Mouse (Mus musculus): ENCODE data around the gene Acadsb.
A peak's percentile ranks its signal among the peaks of the same experiment; 100 is the strongest.
"Not testable (repeated sequence)": the region's sequence is repeated elsewhere in the genome, so short reads cannot be mapped to it uniquely, and the experiment has no call there.

Acadsb gene

GRCm38 (mm10) chr7:131410416-131411058 is at the start of gene Acadsb, which contains the start of gene Ikzf5:
Gene Acadsb (plus strand): TSS chr7:131410601.
Gene Ikzf5 (minus strand): TSS chr7:131410521.
- DNase-seq (ENCODE audit: low spot score): peak; percentile 99

GRCm38 (mm10) chr7:131362269-131362614 is 48.2 kb upstream of the Acadsb start:
- no peak for DNase-seq (ENCODE audit: low spot score)

GRCm38 (mm10) chr7:131362615-131363300 is 47.6 kb upstream of the Acadsb start, which contains the start of gene 2310057M21Rik:
Gene 2310057M21Rik (minus strand): TSS chr7:131362759.
- peak; percentile 94 for DNase-seq (ENCODE audit: low spot score)

DNA sequence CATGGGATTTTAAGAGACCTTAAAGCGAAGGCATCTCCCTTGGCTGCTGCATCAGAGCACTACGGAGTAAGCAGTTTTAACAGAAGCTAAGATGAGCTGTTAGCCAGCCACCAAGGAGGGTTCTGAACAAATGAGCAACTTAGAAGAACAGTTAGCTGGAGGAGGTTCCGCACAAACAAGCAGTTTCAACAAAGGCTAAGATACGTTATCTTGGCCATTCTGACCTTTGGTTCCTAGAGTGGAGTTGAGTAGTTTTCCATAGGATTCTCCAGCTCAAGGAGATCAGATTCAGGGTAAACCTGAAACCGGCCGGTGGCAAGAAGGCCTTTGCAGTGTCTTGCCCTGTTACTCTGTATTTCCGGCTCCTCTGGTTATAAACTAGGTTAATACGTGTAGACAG is 46.3 kb upstream of the Acadsb start:
- no peak for DNase-seq (ENCODE audit: low spot score)

- peak; percentile 88 for DNase-seq (ENCODE audit: low spot score)
Measured at GRCm38 (mm10) chr7:131370648-131371469, 39.5 kb upstream of the Acadsb start, which contains the start of gene Pstk. Gene Pstk (plus strand): TSS chr7:131371141.

- DNase-seq (ENCODE audit: low spot score): no peak
Measured at GRCm38 (mm10) chr7:131371470-131371860, 38.9 kb upstream of the Acadsb start.

DNA sequence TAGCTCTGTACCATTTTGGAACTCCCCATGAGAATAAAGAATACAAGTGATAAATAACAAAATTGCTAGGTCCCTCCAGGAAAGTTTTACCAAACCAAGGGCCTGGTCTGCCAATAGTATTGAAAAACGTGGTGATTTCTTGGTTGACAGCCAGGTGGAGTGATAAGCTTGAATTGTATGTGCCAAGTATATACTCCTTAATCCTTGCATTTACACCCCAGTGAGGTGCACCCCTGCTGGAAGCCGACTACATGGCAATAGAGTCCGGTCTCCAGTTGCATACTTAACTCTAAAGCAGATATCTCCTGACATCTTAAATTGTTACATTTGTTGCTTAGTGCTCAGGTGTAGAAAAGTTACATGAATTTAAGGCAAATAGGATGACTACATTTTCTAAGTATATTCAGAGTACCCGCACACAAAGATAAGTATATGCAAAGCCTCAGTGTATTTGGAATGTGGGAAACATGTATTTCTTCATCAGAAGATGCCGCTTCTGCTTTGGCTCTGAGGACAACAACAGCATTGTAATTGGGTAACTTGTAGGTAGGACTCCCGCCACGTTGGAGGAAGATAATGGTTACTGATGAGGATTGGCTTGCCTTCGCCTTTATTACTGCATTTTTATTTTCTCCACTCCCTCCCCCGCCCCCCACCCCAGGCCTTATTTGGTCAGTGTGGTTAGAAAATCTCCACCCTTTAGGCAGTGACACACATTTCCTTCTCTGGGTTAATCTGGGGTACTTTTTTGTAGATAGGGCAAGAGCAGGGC is 38.3 kb upstream of the Acadsb start:
- DNase-seq (ENCODE audit: low spot score): no peak

DNA sequence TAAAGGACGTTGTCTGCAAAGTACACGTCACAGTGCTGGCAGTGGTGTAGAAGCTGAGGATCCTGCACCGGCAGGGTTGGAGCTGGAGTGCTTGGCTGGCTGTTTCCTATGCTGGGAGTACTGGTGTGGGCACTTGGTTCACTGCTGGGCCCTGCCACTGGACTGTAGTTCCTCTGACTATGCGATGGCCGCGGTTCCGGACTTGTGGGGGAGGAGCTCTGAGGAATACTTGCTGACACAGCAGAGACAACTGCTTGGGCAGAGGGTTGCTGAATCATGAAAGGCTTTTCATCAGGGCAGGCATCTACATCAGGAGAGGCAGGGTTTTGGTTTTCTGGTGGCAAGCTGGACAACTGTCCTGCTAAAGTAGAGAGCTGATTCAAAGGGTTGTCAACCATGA is 18.6 kb upstream of the Acadsb start:
- DNase-seq (ENCODE audit: low spot score): not testable (repeated sequence)

DNA sequence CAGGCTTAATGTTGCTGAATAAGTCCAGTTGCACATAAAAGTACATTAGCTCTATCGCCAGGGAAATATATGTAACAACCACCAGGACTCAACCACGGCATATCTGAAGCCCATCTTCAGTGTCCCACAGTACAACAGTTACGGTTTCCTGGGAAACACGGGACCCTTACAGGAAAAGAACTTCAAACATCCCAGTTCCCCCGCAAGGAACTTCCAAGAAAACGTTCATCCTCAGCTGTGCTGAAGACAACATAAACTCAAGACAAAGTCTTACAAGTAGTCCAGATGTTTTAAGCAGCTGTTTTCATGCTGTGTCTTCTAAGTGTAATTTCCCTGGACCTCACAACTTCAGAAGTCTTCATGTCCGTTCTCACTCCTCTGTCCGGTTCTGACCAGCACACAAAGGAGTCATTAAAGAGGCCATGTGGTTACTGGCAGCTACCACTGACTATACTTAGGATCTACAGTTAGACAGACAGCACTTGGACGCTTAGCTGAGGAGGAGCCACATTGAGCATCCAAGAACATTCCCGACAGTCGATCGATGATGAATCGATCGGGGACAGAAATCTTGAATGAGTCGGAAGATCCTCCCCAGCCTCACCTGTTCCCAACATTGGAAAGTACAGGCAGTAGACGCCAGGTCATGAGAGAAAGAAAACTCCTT is 947 bp upstream of the Acadsb start:
- DNase-seq (ENCODE audit: low spot score): no peak

- DNase-seq (ENCODE audit: low spot score): no peak
Measured at GRCm38 (mm10) chr7:131409988-131410385, 414 bp upstream of the Acadsb start.

- DNase-seq (ENCODE audit: low spot score): no peak
Measured at GRCm38 (mm10) chr7:131411221-131411940, 980 bp downstream of the Acadsb start.

- no peak for DNase-seq (ENCODE audit: low spot score)
Measured at GRCm38 (mm10) chr7:131411941-131412270, 1.5 kb downstream of the Acadsb start.

DNA sequence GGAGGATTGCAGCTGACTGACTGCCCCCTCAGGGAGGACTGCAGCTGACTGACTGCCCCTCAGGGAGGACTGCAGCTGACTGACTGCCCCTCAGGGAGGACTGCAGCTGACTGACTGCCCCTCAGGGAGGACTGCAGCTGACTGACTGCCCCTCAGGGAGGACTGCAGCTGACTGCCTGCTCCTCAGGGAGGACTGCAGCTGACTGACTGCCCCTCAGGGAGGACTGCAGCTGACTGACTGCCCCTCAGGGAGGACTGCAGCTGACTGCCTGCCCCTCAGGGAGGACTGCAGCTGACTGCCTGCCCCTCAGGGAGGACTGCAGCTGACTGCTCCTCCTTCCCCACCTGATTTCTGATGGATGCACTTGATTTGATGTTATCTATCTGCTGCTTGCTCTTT is 6.3 kb downstream of the Acadsb start:
- not testable (repeated sequence) for DNase-seq (ENCODE audit: low spot score)

DNA sequence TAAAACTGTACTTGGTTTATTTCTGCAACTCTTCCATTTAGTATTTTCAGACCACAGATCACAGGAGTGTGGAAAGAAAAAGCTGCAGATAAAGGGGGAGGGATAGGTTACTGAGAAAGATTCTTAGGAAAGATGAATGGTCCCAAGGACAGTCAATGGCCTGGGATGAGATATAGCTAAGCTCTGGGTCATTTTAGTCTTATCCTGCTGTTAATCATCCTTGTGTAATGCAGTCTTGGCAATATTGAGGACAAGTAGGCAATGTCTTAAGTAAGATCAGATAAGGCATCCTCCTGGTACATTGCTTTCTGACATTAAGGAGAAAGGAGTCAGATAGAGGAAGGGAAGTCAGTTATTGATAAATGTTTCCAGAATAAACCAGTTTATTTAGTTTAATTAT is 7.2 kb downstream of the Acadsb start:
- no peak for DNase-seq (ENCODE audit: low spot score)

GRCm38 (mm10) chr7:131424912-131425311 is 14.5 kb downstream of the Acadsb start:
- DNase-seq (ENCODE audit: low spot score): no peak

- DNase-seq (ENCODE audit: low spot score): no peak
Measured at GRCm38 (mm10) chr7:131427331-131427730, 16.9 kb downstream of the Acadsb start.

DNA sequence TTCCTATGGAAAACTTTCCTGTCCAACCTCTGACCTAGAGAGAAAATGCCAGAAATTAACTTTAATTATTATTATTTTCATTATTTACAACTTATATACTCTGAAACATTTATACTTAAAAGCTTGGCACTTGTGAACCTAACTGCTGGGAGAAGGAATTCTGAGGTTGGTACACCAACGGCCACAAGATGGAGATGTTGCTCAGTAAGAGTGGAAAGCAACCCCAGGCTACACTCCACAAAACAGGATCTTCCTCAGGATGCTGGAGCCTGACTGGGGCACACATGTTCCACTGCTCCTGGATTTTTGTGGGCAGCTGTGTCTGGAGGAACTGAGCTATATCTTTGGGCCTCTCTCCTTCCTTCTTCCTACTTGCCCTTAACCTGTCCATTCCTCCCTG is 21.8 kb downstream of the Acadsb start:
- DNase-seq (ENCODE audit: low spot score): no peak

DNA sequence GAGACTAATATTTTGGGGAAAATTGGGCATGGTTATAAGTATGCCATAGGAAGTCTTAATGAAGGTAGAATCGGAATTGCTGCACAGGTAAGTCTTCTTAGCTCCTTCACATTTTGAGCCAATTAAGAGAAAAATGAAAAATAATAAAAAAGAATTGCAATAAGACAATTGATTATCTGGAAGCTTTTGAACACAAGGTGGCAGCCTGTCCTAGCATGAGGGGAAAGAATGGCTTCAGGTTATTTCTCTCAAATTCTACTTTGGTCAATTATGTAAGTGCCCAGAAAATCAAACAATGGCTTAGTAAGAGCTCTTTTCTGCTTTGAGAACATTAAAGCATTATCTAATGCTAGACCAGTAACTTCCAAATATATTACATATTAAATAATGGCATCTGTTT is 23.9 kb downstream of the Acadsb start:
- DNase-seq (ENCODE audit: low spot score): no peak

GRCm38 (mm10) chr7:131437051-131437450 is 26.6 kb downstream of the Acadsb start:
- DNase-seq (ENCODE audit: low spot score): no peak

GRCm38 (mm10) chr7:131456714-131457113 is 46.3 kb downstream of the Acadsb start:
- DNase-seq (ENCODE audit: low spot score): no peak

DNA sequence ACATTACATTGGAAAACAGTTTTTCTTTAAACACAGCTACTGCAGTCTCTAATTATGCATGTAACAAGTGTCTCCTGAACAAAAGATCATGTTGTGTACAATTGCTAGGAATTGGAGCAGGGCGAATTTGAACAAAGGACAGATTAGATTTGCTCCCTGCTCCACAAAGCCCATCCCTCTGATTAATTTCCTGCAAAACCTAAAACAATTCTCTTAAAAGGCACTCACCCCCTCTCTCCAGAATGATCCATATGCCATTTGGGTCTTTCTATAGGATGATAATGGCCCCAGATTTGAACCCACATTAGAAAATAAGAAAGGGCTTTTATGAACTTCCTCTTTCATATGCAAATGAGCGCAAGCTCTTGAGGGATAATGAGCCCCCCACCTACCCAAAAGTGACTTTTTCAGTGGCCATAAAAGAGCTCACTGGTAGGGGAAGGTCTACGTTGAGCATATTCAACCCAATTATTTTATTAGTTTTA is 54.8 kb downstream of the Acadsb start:
- DNase-seq (ENCODE audit: low spot score): no peak
